ENCODE assay signal across 9 mouse cellular contexts in the genomic region with DNA sequence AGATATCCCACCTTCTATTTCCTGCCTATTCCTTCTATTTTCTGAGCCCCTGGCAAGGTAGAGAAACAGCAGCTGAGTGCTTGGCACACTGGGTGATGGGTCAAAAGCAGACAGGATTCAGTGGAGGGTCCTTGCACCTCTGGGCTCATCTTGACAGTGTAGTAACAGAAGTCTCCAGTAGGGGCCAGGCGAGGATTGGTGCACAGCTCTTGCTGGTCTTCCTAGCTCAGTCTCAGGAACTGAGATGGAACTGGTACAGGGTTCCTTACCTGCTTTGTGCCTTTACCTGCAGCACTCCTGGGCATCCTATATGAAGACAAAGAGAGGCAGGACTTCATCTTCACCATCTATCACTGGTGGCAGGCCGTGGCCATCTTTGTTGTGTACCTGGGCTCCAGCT. TPM values are rescaled to one million over a fixed set of nuclear protein-coding genes. Genes with fewer than 3 reads are reported as not detected.
A peak's percentile ranks its signal among the peaks of the same experiment; 100 is the strongest.
DNase-seq lines count a peak whose midpoint lies in the region; ATAC-seq and TF ChIP-seq lines count a peak whose summit lies in the region.
"Had no signal": no experiment of that assay in that cellular context is flagged by ENCODE, and none has a peak within 500 bp of the region (broad histone marks: within the 10 kb centered on the region; RNA-seq: fewer than 3 reads in every experiment).

No protein-coding gene starts in this region.

- H3K27ac ChIP-seq in embryonic fibroblast, embryonic 13.5 days (ENCODE audit: insufficient read depth, low read length) = no peak overlapping the region
- H3K27ac ChIP-seq: lung, embryonic 15.5 days had no signal

- peak; percentile 49 for DNase-seq in gastrocnemius, adult 18-20 months (ENCODE audit: low spot score)
- DNase-seq in gastrocnemius, postnatal 25 days = no peak
- peak; percentile 81 for DNase-seq in adrenal gland, postnatal 10 days
- DNase-seq in heart, postnatal 36 days = peak; percentile 73 to 74
- peak; percentile 67 to 79 for DNase-seq in layer of hippocampus, postnatal 14 days (ENCODE audit: low spot score in 2 of 2)
- DNase-seq in right cerebral cortex, postnatal 14 days = peak; percentile 67

- no peaks in the 10 kb centered on the region for H3K4me1 ChIP-seq in embryonic fibroblast, embryonic 13.5 days (ENCODE audit: control insufficient read depth, insufficient read depth, low read length)
- H3K4me1 ChIP-seq: lung, embryonic 15.5 days had no signal

- no peak for TF ChIP-seq POLR2A in embryonic fibroblast, embryonic 13.5 days (IDR thresholded peaks at IDR 0.05; ENCODE audit: low read depth, low read length)

- no peak overlapping the region for H3K4me3 ChIP-seq in embryonic fibroblast, embryonic 13.5 days (ENCODE audit: insufficient read depth, low read length)
- H3K4me3 ChIP-seq: lung, embryonic 15.5 days had no signal

- ATAC-seq in megakaryocyte-erythroid progenitor cell, adult 5-6 weeks (replicated peaks; ENCODE audit: low FRiP score, low TSS enrichment, poor library complexity, severe bottlenecking) = peak; percentile 49; the same call in 1 of the 2 replicates

- peak; percentile 78; the same call in 1 of the 2 replicates for TF ChIP-seq CTCF in embryonic fibroblast, embryonic 13.5 days (IDR thresholded peaks at IDR 0.05; ENCODE audit: borderline replicate concordance, insufficient read depth, low read length)

- intact Hi-C loops in heart, postnatal 36 days (cut with DNase I) = loop anchor here (1.0 kb wide), 2 partner anchors 34 to 69 kb away; no protein-coding TSS in a partner anchor

RNA-seq across cellular contexts. Expression of gene Unc93b1, which starts 11.7 kb away (rescaled TPM):
- 1 to 10 TPM; 3.2 to 5.8 TPM for total RNA-seq in gastrocnemius, adult 18-20 months (2021)
- 10 to 100 TPM in 1 of 2 experiments, 1 to 10 TPM in 1; 8.4 to 10.2 TPM for total RNA-seq in gastrocnemius, postnatal 25 days (2021)
- total RNA-seq in adrenal gland, postnatal 10 days (2021) = 10 to 100 TPM; 42.5 to 47.5 TPM
- polyA plus RNA-seq in embryonic fibroblast, embryonic 13.5 days (2011; ENCODE audit: insufficient read length, low read depth, missing spikeins) = 34.5 and 44.9 TPM in 2 replicates
- 10 to 100 TPM; 16.9 to 20.6 TPM for total RNA-seq in heart, postnatal 36 days (2021)
- total RNA-seq in layer of hippocampus, postnatal 14 days (2021) = 10 to 100 TPM; 17.1 to 18.1 TPM
- 9.1 and 10.4 TPM in 2 replicates for total RNA-seq in megakaryocyte-erythroid progenitor cell, adult 5-6 weeks (2014; fragmentation: Nextera tagmentation)
- 3.9 and 16.4 TPM in 2 replicates for total RNA-seq in megakaryocyte-erythroid progenitor cell, adult 5-6 weeks (2017)

RNA-seq across cellular contexts. Expression of gene Aldh3b3, which starts 11.7 kb away (rescaled TPM):
- not detected for total RNA-seq in gastrocnemius, adult 18-20 months (2021)
- not detected for total RNA-seq in gastrocnemius, postnatal 25 days (2021)
- total RNA-seq in adrenal gland, postnatal 10 days (2021) = under 1 TPM; 0.63 to 0.76 TPM
- not detected in 2 replicates for polyA plus RNA-seq in embryonic fibroblast, embryonic 13.5 days (2011; ENCODE audit: insufficient read length, low read depth, missing spikeins)
- under 1 TPM; 0.38 to 0.56 TPM for total RNA-seq in heart, postnatal 36 days (2021)
- total RNA-seq in layer of hippocampus, postnatal 14 days (2021) = not detected
- not detected in 2 replicates for total RNA-seq in megakaryocyte-erythroid progenitor cell, adult 5-6 weeks (2014; fragmentation: Nextera tagmentation)
- total RNA-seq in megakaryocyte-erythroid progenitor cell, adult 5-6 weeks (2017) = not detected in 2 replicates

RNA-seq across cellular contexts. Expression of gene Aldh3b1, which starts 17.1 kb away (rescaled TPM):
- total RNA-seq in gastrocnemius, adult 18-20 months (2021) = under 1 TPM; 0.62 to 0.83 TPM
- total RNA-seq in gastrocnemius, postnatal 25 days (2021) = 1 to 10 TPM; 1.4 to 1.7 TPM
- total RNA-seq in adrenal gland, postnatal 10 days (2021) = 10 to 100 TPM; 50.9 to 71.0 TPM
- 3.8 and 4.3 TPM in 2 replicates for polyA plus RNA-seq in embryonic fibroblast, embryonic 13.5 days (2011; ENCODE audit: insufficient read length, low read depth, missing spikeins)
- 1 to 10 TPM; 1.5 to 1.6 TPM for total RNA-seq in heart, postnatal 36 days (2021)
- total RNA-seq in layer of hippocampus, postnatal 14 days (2021) = 1 to 10 TPM; 2.8 TPM
- 3.9 TPM in 1 of 2 replicates, not detected in the other for total RNA-seq in megakaryocyte-erythroid progenitor cell, adult 5-6 weeks (2014; fragmentation: Nextera tagmentation)
- not detected in 2 replicates for total RNA-seq in megakaryocyte-erythroid progenitor cell, adult 5-6 weeks (2017)

RNA-seq across cellular contexts. Expression of gene Aldh3b2, which starts 25.4 kb away (rescaled TPM):
- total RNA-seq in gastrocnemius, adult 18-20 months (2021) = under 1 TPM; 0.14 to 0.26 TPM
- total RNA-seq in gastrocnemius, postnatal 25 days (2021) = 1 to 10 TPM in 1 of 2 experiments, not detected in 1; 1.0 TPM
- total RNA-seq in adrenal gland, postnatal 10 days (2021) = 10 to 100 TPM in 1 of 2 experiments, 1 to 10 TPM in 1; 8.9 to 11.2 TPM
- not detected in 2 replicates for polyA plus RNA-seq in embryonic fibroblast, embryonic 13.5 days (2011; ENCODE audit: insufficient read length, low read depth, missing spikeins)
- under 1 TPM in 1 of 2 experiments, not detected in 1; 0.39 TPM for total RNA-seq in heart, postnatal 36 days (2021)
- 1 to 10 TPM in 1 of 2 experiments, under 1 TPM in 1; 0.98 to 1.9 TPM for total RNA-seq in layer of hippocampus, postnatal 14 days (2021)
- total RNA-seq in megakaryocyte-erythroid progenitor cell, adult 5-6 weeks (2014; fragmentation: Nextera tagmentation) = 0.50 TPM in 1 of 2 replicates, not detected in the other
- total RNA-seq in megakaryocyte-erythroid progenitor cell, adult 5-6 weeks (2017) = 0.99 TPM in 1 of 2 replicates, not detected in the other

RNA-seq across cellular contexts. Expression of gene Ndufs8, which starts 34.1 kb away (rescaled TPM):
- 100 to 1,000 TPM; 257 to 270 TPM for total RNA-seq in gastrocnemius, adult 18-20 months (2021)
- total RNA-seq in gastrocnemius, postnatal 25 days (2021) = 100 to 1,000 TPM; 260 to 277 TPM
- total RNA-seq in adrenal gland, postnatal 10 days (2021) = 100 to 1,000 TPM; 409 to 436 TPM
- 97.0 and 108 TPM in 2 replicates for polyA plus RNA-seq in embryonic fibroblast, embryonic 13.5 days (2011; ENCODE audit: insufficient read length, low read depth, missing spikeins)
- total RNA-seq in heart, postnatal 36 days (2021) = 100 to 1,000 TPM; 508 to 532 TPM
- total RNA-seq in layer of hippocampus, postnatal 14 days (2021) = 100 to 1,000 TPM; 130 TPM
- total RNA-seq in megakaryocyte-erythroid progenitor cell, adult 5-6 weeks (2014; fragmentation: Nextera tagmentation) = 175 and 218 TPM in 2 replicates
- 54.3 and 59.0 TPM in 2 replicates for total RNA-seq in megakaryocyte-erythroid progenitor cell, adult 5-6 weeks (2017)

Comparison
In these comparisons a context has a peak if more than half of its experiments do, and no peak if none do; other contexts are left out.
1. RNA of gene Aldh3b1, which starts 17.1 kb away (total RNA-seq): 50.9 to 71.0 TPM in adrenal gland, postnatal 10 days; 3.9 TPM in megakaryocyte-erythroid progenitor cell, adult 5-6 weeks, 2.8 TPM in layer of hippocampus, postnatal 14 days, 1.4 to 1.7 TPM in gastrocnemius, postnatal 25 days, 1.5 to 1.6 TPM in heart, postnatal 36 days and 0.62 to 0.83 TPM in gastrocnemius, adult 18-20 months; every median in the first group is over 10 times any median in the second.